19 mouse cellular contexts compared by ENCODE assay signal in genomic region chrX:36826873-36827272, GRCm38 (mm10). TPM values are rescaled to one million over a fixed set of nuclear protein-coding genes. Genes with fewer than 3 reads are reported as not detected.
A peak's percentile ranks its signal among the peaks of the same experiment; 100 is the strongest.
DNase-seq lines count a peak whose midpoint lies in the region; ATAC-seq and TF ChIP-seq lines count a peak whose summit lies in the region.
"Had no signal": no experiment of that assay in that cellular context is flagged by ENCODE, and none has a peak within 500 bp of the region (broad histone marks: within the 10 kb centered on the region; RNA-seq: fewer than 3 reads in every experiment).

No protein-coding gene starts in this region.

- no peak overlapping the region for H3K4me3 ChIP-seq in kidney, adult 2 months (ENCODE audit: insufficient read depth, low read depth, low read length)
- H3K4me3 ChIP-seq in kidney, embryonic 15.5 days (replicated peaks), result no peak overlapping the region
- no peak overlapping the region for H3K4me3 ChIP-seq in liver, adult 2 months (ENCODE audit: insufficient read depth, low read depth, low read length)
- H3K4me3 ChIP-seq in liver, postnatal 0 days (ENCODE audit: low read depth, low read length), result no peak overlapping the region
- H3K4me3 ChIP-seq: embryonic facial prominence, embryonic 10.5 days; embryonic facial prominence, embryonic 12.5 days; forebrain, embryonic 13.5 days; forebrain, embryonic 15.5 days had no signal

- no peaks in the 10 kb centered on the region for H3K27me3 ChIP-seq in kidney, adult 2 months (replicated peaks; ENCODE audit: control insufficient read depth, insufficient read depth, low read length)
- no peaks in the 10 kb centered on the region for H3K27me3 ChIP-seq in kidney, embryonic 15.5 days
- H3K27me3 ChIP-seq in liver, adult 2 months (ENCODE audit: control insufficient read depth, insufficient read depth, low read length), result no peaks in the 10 kb centered on the region
- no peaks in the 10 kb centered on the region for H3K27me3 ChIP-seq in liver, postnatal 0 days (ENCODE audit: insufficient read depth, low read length)
- H3K27me3 ChIP-seq: embryonic facial prominence, embryonic 12.5 days; forebrain, embryonic 13.5 days; forebrain, embryonic 15.5 days had no signal

- no peak for ATAC-seq in kidney, embryonic 15.5 days (replicated peaks; ENCODE audit: low FRiP score)
- no peak for ATAC-seq in liver, postnatal 0 days
- ATAC-seq: activated CD4-positive, CD25-positive, alpha-beta regulatory T cell, adult 4 months; forebrain, embryonic 13.5 days; forebrain, embryonic 15.5 days; forebrain, postnatal 0 days had no signal

- H3K36me3 ChIP-seq in kidney, adult 2 months (ENCODE audit: control insufficient read depth, insufficient read depth, low read length), result no peaks in the 10 kb centered on the region
- H3K36me3 ChIP-seq in kidney, embryonic 15.5 days, result no peaks in the 10 kb centered on the region
- no peaks in the 10 kb centered on the region for H3K36me3 ChIP-seq in liver, adult 2 months (ENCODE audit: control insufficient read depth, insufficient read depth, low read length)
- H3K36me3 ChIP-seq in liver, postnatal 0 days (replicated peaks; ENCODE audit: insufficient read depth, low read length), result no peaks in the 10 kb centered on the region
- H3K36me3 ChIP-seq: embryonic facial prominence, embryonic 10.5 days; embryonic facial prominence, embryonic 12.5 days; forebrain, embryonic 15.5 days had no signal

- TF ChIP-seq CTCF in kidney, adult 2 months (conservative IDR thresholded peaks at IDR 0.05; ENCODE audit: insufficient read depth, insufficient read length, low read depth, low read length), result no peak
- TF ChIP-seq CTCF in liver, adult 2 months (IDR thresholded peaks at IDR 0.05; ENCODE audit: low read depth, low read length), result no peak
- no peak for TF ChIP-seq CTCF in liver, postnatal 0 days (IDR thresholded peaks at IDR 0.05; ENCODE audit: low read depth)

- H3K9ac ChIP-seq in kidney, embryonic 15.5 days, result no peak overlapping the region
- no peak overlapping the region for H3K9ac ChIP-seq in liver, adult 2 months (ENCODE audit: low read depth, low read length)
- H3K9ac ChIP-seq in liver, postnatal 0 days (replicated peaks), result no peak overlapping the region
- H3K9ac ChIP-seq: embryonic facial prominence, embryonic 12.5 days; forebrain, embryonic 13.5 days; forebrain, embryonic 15.5 days; forebrain, postnatal 0 days had no signal

- no peaks in the 10 kb centered on the region for H3K79me2 ChIP-seq in liver, adult 2 months (ENCODE audit: control insufficient read depth, insufficient read depth, low read length)

- H3K4me1 ChIP-seq in kidney, adult 2 months (ENCODE audit: control insufficient read depth, insufficient read depth, low read length), result peaks cover 7% of the 10 kb centered on the region; the same call in 1 of the 2 replicates
- no peaks in the 10 kb centered on the region for H3K4me1 ChIP-seq in kidney, embryonic 15.5 days
- H3K4me1 ChIP-seq in liver, adult 2 months (ENCODE audit: control insufficient read depth, insufficient read depth, low read length), result peaks cover 21% of the 10 kb centered on the region
- H3K4me1 ChIP-seq in liver, postnatal 0 days (ENCODE audit: insufficient read depth), result no peaks in the 10 kb centered on the region
- H3K4me1 ChIP-seq: embryonic facial prominence, embryonic 10.5 days; embryonic facial prominence, embryonic 12.5 days; forebrain, embryonic 13.5 days; forebrain, embryonic 15.5 days had no signal

- no peak overlapping the region for H3K4me2 ChIP-seq in kidney, embryonic 15.5 days
- no peak overlapping the region for H3K4me2 ChIP-seq in liver, postnatal 0 days (ENCODE audit: low read depth, low read length)
- H3K4me2 ChIP-seq: embryonic facial prominence, embryonic 12.5 days; forebrain, embryonic 13.5 days; forebrain, embryonic 15.5 days had no signal

- WGBS in kidney, adult 2 months, result 64% methylated on average over 2 of the region's 5 CpGs
- WGBS in kidney, embryonic 15.5 days, result 90% methylated on average over 4 of the region's 5 CpGs
- 12% methylated on average over 5 of the region's 5 CpGs for WGBS in liver, adult 2 months
- WGBS in liver, postnatal 0 days (ENCODE audit: insufficient replicate concordance), result 89% methylated on average over 4 of the region's 5 CpGs

- H3K27ac ChIP-seq in kidney, adult 2 months (ENCODE audit: insufficient read depth, low read depth, low read length), result no peak overlapping the region
- no peak overlapping the region for H3K27ac ChIP-seq in kidney, embryonic 15.5 days
- H3K27ac ChIP-seq in liver, adult 2 months (replicated peaks; ENCODE audit: insufficient read depth, low read depth, low read length), result no peak overlapping the region
- no peak overlapping the region for H3K27ac ChIP-seq in liver, postnatal 0 days (ENCODE audit: low read depth)
- H3K27ac ChIP-seq: embryonic facial prominence, embryonic 10.5 days; embryonic facial prominence, embryonic 12.5 days; forebrain, embryonic 13.5 days; forebrain, embryonic 15.5 days had no signal

- peak; percentile 55 for DNase-seq in kidney, adult 2 months
- DNase-seq in liver, adult 2 months (ENCODE audit: extremely low read depth, low read depth, low spot score), result peak; percentile 88
- no peak for DNase-seq in liver, postnatal 0 days
- DNase-seq in T-cell, adult 2 months (ENCODE audit: low spot score), result no peak
- DNase-seq: adrenal gland, adult 8-10 months; adrenal gland, postnatal 14 days; adrenal gland, postnatal 36 days; cerebellum, adult 11-12 months; cerebellum, adult 2 months; cerebellum, adult 9-10 months; cerebellum, postnatal 10 days; cerebellum, postnatal 25 days; forebrain, postnatal 0 days had no signal

- H3K9me3 ChIP-seq in kidney, embryonic 15.5 days (replicated peaks), result no peaks in the 10 kb centered on the region
- no peaks in the 10 kb centered on the region for H3K9me3 ChIP-seq in liver, postnatal 0 days (ENCODE audit: low read length)
- H3K9me3 ChIP-seq: embryonic facial prominence, embryonic 10.5 days; embryonic facial prominence, embryonic 12.5 days; forebrain, embryonic 13.5 days; forebrain, embryonic 15.5 days had no signal

- no peak for TF ChIP-seq EP300 in liver, postnatal 0 days (IDR thresholded peaks at IDR 0.05; ENCODE audit: low read depth)

- TF ChIP-seq POLR2A in kidney, adult 2 months (IDR thresholded peaks at IDR 0.05; ENCODE audit: low read depth, low read length), result no peak
- no peak for TF ChIP-seq POLR2A in liver, adult 2 months (IDR thresholded peaks at IDR 0.05; ENCODE audit: extremely low read depth, insufficient read depth, low read length)

RNA-seq across cellular contexts. Expression of gene Slc25a5, which starts 31.4 kb away (rescaled TPM):
- 1,901 and 2,104 TPM in 2 replicates for polyA plus RNA-seq in kidney, adult 2 months (2012; rRNA removed)
- polyA plus RNA-seq in kidney, embryonic 15.5 days (2015; fragmentation: Nextera tagmentation; extraction: Ambion mirVana), result 783 and 885 TPM in 2 replicates
- total RNA-seq in liver, adult 2 months (2014; rRNA removed), result 748 and 759 TPM in 2 replicates
- polyA plus RNA-seq in liver, adult 2 months (2012; rRNA removed), result 693 and 735 TPM in 2 replicates
- 703 and 719 TPM in 2 replicates for polyA plus RNA-seq in liver, postnatal 0 days (2015; fragmentation: Nextera tagmentation; extraction: Ambion mirVana)

RNA-seq across cellular contexts. Expression of gene Ube2a, which starts 46.8 kb away (rescaled TPM):
- 33.1 and 44.2 TPM in 2 replicates for polyA plus RNA-seq in kidney, adult 2 months (2012; rRNA removed)
- 103 and 118 TPM in 2 replicates for polyA plus RNA-seq in kidney, embryonic 15.5 days (2015; fragmentation: Nextera tagmentation; extraction: Ambion mirVana)
- 12.2 and 17.5 TPM in 2 replicates for total RNA-seq in liver, adult 2 months (2014; rRNA removed)
- polyA plus RNA-seq in liver, adult 2 months (2012; rRNA removed), result 21.9 and 25.9 TPM in 2 replicates
- polyA plus RNA-seq in liver, postnatal 0 days (2015; fragmentation: Nextera tagmentation; extraction: Ambion mirVana), result 92.5 and 94.9 TPM in 2 replicates

RNA-seq across cellular contexts. Expression of gene C330007P06Rik, which starts 47.0 kb away (rescaled TPM):
- polyA plus RNA-seq in kidney, adult 2 months (2012; rRNA removed), result 13.6 and 17.8 TPM in 2 replicates
- polyA plus RNA-seq in kidney, embryonic 15.5 days (2015; fragmentation: Nextera tagmentation; extraction: Ambion mirVana), result 30.9 and 32.9 TPM in 2 replicates
- total RNA-seq in liver, adult 2 months (2014; rRNA removed), result 26.2 and 30.5 TPM in 2 replicates
- polyA plus RNA-seq in liver, adult 2 months (2012; rRNA removed), result 9.4 and 12.1 TPM in 2 replicates
- polyA plus RNA-seq in liver, postnatal 0 days (2015; fragmentation: Nextera tagmentation; extraction: Ambion mirVana), result 9.2 TPM in 2 replicates

Comparison
In these comparisons a context has a peak if more than half of its experiments do, and no peak if none do; other contexts are left out.
1. DNase-seq: peak in kidney, adult 2 months (single experiment) and liver, adult 2 months (single experiment); none in liver, postnatal 0 days (single experiment) and T-cell, adult 2 months (single experiment).